8 mouse cellular contexts compared by ENCODE assay signal in the genomic region with DNA sequence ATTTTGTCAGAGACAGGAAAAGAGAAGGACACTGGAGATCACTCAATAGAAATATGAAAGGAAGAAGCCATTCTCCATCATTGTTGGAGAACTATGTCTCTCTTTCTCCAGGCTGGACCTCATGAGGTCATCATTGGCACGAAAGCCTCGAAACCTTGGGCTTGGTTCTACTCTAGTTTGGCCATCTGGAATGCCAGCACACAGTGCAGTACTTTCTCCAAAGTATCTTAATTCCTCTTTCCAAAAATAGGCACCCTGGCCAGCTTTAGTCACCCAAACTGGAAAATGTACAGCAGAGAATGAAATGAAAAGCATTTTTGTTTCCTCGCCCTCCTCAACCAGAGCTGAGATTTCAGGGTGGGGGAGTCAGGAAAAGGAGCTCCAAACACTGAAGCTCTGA.
DNase-seq lines count a peak whose midpoint lies in the region; ATAC-seq and TF ChIP-seq lines count a peak whose summit lies in the region.

No protein-coding gene starts in this region.

- H3K27ac ChIP-seq in stomach, embryonic 14.5 days (ENCODE audit: low read length), result peak overlapping the region; percentile 2; the same call in 1 of the 2 replicates
- no peak overlapping the region for H3K27ac ChIP-seq in stomach, postnatal 0 days (replicated peaks)
- no peak overlapping the region for H3K27ac ChIP-seq in thymus, adult 2 months (ENCODE audit: control insufficient read depth, insufficient read depth, low read length)

- TF ChIP-seq CTCF in stomach, postnatal 0 days (IDR thresholded peaks at IDR 0.05; ENCODE audit: low read depth), result no peak
- TF ChIP-seq CTCF in thymus, adult 2 months (IDR thresholded peaks at IDR 0.05; ENCODE audit: borderline replicate concordance, control insufficient read depth, extremely low read depth, insufficient read depth, low read length, poor library complexity), result no peak

- H3K9me3 ChIP-seq in stomach, embryonic 14.5 days (ENCODE audit: control insufficient read depth, low read depth, low read length), result no peaks in the 10 kb centered on the region
- H3K9me3 ChIP-seq in stomach, postnatal 0 days (ENCODE audit: control insufficient read depth, low read length), result no peaks in the 10 kb centered on the region

- no peak for DNase-seq in frontal cortex, postnatal 36 days (ENCODE audit: low spot score in 2 of 2)
- DNase-seq in stomach, postnatal 0 days (ENCODE audit: low spot score), result no peak
- peak; percentile 39 for DNase-seq in heart, postnatal 4 days
- no peak for DNase-seq in frontal cortex, postnatal 25 days (ENCODE audit: low spot score in 2 of 2)
- no peak for DNase-seq in thymus, adult 2 months
- no peak for DNase-seq in thymus, postnatal 4 days

- no peak for TF ChIP-seq EP300 in stomach, postnatal 0 days (optimal IDR thresholded peaks at IDR 0.05)

- peak; percentile 47; the same call in 1 of the 2 replicates for ATAC-seq in frontal cortex, adult (ENCODE audit: low TSS enrichment)
- ATAC-seq in stomach, embryonic 14.5 days (ENCODE audit: insufficient number of reproducible peaks, insufficient read depth, low FRiP score, low read depth), result no peak
- no peak for ATAC-seq in stomach, postnatal 0 days (ENCODE audit: low FRiP score, low TSS enrichment)

- no peak for TF ChIP-seq POLR2A in thymus, adult 2 months (IDR thresholded peaks at IDR 0.05; ENCODE audit: control insufficient read depth, extremely low read depth, insufficient read depth, low read length, poor library complexity)

- no peaks in the 10 kb centered on the region for H3K36me3 ChIP-seq in stomach, embryonic 14.5 days (ENCODE audit: control insufficient read depth, insufficient read depth, low read length)
- no peaks in the 10 kb centered on the region for H3K36me3 ChIP-seq in stomach, postnatal 0 days (ENCODE audit: control insufficient read depth, insufficient read depth, low read length)
- no peaks in the 10 kb centered on the region for H3K36me3 ChIP-seq in thymus, adult 2 months (ENCODE audit: control insufficient read depth, insufficient read depth, low read length)

- peaks cover 30% of the 10 kb centered on the region for H3K4me1 ChIP-seq in stomach, embryonic 14.5 days (ENCODE audit: control insufficient read depth, insufficient read depth, low read length)
- H3K4me1 ChIP-seq in stomach, postnatal 0 days (replicated peaks; ENCODE audit: control insufficient read depth, insufficient read depth), result peaks cover 2% of the 10 kb centered on the region; the same call in 1 of the 2 replicates
- no peaks in the 10 kb centered on the region for H3K4me1 ChIP-seq in thymus, adult 2 months (replicated peaks; ENCODE audit: control insufficient read depth, insufficient read depth, low read length)

- no peak overlapping the region for H3K4me3 ChIP-seq in stomach, embryonic 14.5 days (ENCODE audit: low read depth, low read length)
- no peak overlapping the region for H3K4me3 ChIP-seq in stomach, postnatal 0 days (ENCODE audit: low read depth, low read length)
- no peak overlapping the region for H3K4me3 ChIP-seq in thymus, adult 2 months (ENCODE audit: control insufficient read depth, insufficient read depth, low read length)

- H3K4me2 ChIP-seq in stomach, embryonic 14.5 days (replicated peaks; ENCODE audit: low read depth, low read length), result no peak overlapping the region
- no peak overlapping the region for H3K4me2 ChIP-seq in stomach, postnatal 0 days (replicated peaks; ENCODE audit: low read depth)

- 66% methylated on average over 3 of the region's 3 CpGs for WGBS in stomach, embryonic 14.5 days
- WGBS in stomach, postnatal 0 days, result 49% methylated on average over 3 of the region's 3 CpGs
- WGBS in thymus, adult 2 months, result 88% methylated on average over 3 of the region's 3 CpGs

- H3K9ac ChIP-seq in stomach, embryonic 14.5 days (replicated peaks; ENCODE audit: low read depth, low read length), result no peak overlapping the region
- H3K9ac ChIP-seq in stomach, postnatal 0 days (ENCODE audit: low read length), result no peak overlapping the region

- no peaks in the 10 kb centered on the region for H3K27me3 ChIP-seq in stomach, embryonic 14.5 days (ENCODE audit: control insufficient read depth, insufficient read depth, low read length)
- H3K27me3 ChIP-seq in stomach, postnatal 0 days (ENCODE audit: control insufficient read depth, insufficient read depth, low read length), result no peaks in the 10 kb centered on the region
- H3K27me3 ChIP-seq in thymus, adult 2 months (ENCODE audit: control insufficient read depth, insufficient read depth, low read length), result no peaks in the 10 kb centered on the region
